Mouse (Mus musculus): ENCODE results near the gene Ubtf.
"Not testable (repeated sequence)": the region's sequence is repeated elsewhere in the genome, so short reads cannot be mapped to it uniquely, and the experiment has no call there.

Gene Ubtf

DNA sequence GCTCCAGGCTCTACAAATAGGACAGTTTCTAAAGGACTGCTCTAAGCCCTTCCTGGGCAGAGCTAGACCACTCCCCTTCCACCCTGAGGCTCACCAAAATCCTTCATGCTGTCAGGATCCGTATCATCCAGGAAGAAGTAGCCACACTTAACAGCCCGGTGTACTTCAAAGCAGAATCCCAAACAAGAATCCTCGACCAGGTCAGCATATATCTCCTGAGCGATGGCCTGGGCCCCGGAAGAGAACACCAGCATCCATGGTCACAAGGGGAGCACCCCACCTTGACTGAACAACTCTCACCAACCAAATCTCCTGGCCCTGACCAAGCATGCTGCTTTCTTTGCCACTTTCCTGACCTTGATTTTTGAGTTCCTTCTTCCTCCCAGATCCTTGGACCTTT lies 25.1 kb downstream of the Ubtf start:
- DNase-seq = no peak

- no peak for DNase-seq
Observed at GRCm38 (mm10) chr11:102293971-102294370, 25.6 kb downstream of the Ubtf start.

- no peak for DNase-seq
Observed at GRCm38 (mm10) chr11:102291051-102291535, 28.4 kb downstream of the Ubtf start.

DNA sequence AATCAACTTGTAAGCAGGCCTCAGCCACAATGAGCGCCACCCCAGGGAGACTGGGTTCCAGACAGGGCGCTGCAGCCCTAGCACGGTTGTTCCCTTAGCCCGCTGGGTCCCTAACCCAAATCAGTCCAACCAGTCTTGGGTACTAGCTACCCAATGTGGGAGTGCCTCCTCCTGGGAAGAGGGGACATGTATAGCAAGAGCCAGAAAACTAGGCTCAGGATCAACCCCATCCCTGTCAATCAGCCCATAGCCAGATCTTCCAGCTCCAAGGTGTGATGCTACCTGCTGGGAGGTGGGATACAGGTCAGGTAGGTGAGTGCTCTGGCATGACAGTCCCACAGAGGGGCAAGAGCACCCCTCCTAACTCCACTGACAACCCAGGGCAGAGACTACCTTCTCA lies 29.4 kb downstream of the Ubtf start:
- no peak for DNase-seq

- DNase-seq = no peak
Observed at GRCm38 (mm10) chr11:102289511-102290100, 29.9 kb downstream of the Ubtf start.

DNA sequence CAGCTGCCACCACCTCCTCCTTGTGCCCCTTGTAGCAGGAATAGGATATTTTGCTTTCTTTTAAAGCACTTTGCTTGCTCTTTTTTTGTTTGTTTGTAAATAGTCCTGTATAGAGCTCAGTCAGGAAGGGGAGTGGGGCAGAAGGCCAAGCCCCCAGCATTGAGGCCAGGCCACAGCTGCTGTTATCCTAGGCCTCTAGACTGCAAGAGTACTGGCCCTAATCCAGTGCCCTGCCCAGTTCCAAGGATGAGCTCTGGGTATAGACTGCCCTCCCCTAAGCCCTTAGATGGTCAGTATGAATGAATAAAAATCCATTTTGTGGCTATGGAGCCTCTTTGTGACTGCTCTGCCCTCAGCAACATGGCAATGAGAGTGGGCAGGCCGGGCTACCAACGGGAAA lies 30.6 kb downstream of the Ubtf start:
- no peak for DNase-seq

DNA sequence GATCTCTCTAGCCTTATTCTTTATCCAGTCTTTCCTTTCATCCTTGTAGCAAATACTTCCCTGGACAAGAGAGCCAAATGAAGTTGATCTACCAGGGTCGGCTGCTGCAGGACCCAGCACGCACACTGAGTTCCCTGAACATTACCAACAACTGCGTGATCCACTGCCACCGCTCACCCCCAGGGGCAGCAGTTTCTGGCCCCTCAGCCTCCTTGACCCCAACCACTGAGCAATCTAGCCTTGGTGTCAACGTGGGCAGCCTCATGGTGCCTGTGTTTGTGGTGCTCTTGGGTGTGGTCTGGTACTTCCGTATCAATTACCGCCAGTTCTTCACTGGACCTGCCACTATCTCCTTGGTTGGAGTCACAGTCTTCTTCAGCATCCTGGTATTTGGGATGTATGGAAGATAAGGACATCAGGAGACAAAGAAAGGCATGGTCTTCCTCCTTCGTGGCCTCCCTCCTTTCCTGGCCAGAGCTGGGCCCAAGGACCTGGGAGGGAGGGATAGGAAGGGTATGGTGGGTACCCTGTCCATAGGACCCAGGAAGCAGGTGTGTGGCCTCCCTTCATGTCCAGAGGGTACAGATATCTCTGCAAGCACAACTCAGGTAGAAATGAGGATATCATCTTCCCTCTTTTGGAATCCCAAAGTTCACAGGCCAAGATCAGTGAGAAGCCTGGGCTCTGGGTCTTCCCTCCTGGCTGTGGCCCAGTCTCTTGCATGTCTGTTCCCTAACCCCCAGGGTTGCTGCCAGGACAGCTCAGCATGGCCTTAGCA lies 31.3 kb downstream of the Ubtf start:
- DNase-seq = no peak

DNA sequence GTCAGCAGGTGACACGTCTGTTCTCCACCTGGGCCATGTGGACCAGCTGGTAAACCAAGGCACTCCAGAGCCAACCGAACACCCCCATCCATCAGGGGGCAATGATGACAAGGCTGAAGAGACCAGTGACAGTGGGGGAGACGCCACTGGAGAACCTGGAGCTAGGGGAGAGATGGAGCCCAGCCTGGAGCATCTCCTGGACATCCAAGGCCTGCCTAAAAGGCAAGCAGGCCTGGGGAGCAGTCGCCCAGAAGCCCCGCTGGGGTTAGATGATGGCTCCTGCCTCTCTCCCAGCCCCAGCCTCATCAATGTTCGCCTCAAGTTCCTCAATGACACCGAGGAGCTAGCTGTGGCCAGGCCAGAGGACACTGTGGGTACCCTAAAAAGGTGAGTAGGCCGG lies 32.1 kb downstream of the Ubtf start:
- DNase-seq = no peak

DNA sequence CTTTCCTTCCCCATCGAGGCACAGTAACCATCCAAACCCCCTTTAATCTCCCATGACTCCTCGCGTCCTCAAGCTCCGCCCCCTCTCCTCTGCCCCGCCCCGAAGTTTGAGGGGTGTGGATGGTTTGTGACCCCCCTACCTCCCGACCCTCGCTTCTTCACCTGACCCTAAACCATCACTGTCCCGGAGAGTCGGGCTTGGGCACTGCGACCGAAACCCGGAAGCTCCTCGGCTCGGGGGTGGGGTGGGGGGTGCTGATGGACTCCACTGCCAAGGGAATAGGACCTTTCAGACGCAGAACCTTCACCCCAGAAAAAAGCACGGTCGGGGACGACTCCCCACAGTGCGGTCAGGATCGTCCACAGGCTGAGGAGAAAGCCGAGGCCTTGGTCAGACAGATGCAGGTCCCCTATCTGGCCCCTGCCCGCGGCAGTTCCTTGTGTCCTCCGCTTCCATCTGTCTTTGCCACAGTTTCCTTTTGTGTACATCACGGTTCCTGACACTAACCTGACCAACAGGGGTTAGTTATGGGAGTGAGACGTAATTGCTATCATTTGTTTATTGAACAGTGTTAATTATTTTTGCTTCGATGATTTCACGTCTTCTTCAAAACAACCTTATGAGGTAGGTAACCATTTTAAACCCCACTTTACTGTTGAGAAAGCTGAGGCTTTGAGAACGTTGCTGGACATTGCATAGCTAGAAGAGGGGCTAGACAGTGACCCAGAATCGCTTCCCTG lies 34.3 kb downstream of the Ubtf start:
- no peak for DNase-seq

DNA sequence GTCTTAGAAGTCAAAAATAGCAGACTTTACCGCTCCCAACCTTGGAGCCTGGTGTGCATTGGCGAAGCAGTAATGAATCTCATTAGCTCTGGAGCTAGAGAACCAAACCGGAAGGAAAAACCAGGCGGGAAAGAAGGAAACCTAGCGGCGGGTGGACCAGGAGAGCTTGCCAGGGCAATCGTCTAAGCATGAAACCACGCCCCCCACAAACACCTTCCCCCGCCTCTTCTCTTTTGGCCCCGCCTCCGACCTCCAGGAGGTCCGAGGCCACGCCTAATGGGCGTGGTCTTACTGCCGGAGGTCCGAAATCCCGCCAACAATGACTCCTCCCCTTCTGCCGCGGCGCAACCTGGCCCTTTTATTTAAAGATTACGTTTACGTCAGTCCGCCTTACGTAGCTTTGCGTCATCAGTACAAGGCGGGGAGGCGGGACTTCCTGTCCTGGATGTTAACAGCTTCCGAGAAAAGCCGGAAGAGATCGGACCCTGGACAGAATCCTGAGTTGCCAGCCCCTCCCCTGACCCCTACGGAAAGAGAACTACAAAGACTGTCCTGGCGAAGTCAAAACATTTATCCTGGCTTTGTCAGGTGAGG lies 34.9 kb downstream of the Ubtf start, which contains the start of gene Tmub2:
Gene Tmub2, plus strand, starts transcription at position 431 of the 594 bp plus-strand sequence.
- peak; percentile 98 for DNase-seq

GRCm38 (mm10) chr11:102283922-102284321 lies 35.6 kb downstream of the Ubtf start:
- DNase-seq = no peak

DNA sequence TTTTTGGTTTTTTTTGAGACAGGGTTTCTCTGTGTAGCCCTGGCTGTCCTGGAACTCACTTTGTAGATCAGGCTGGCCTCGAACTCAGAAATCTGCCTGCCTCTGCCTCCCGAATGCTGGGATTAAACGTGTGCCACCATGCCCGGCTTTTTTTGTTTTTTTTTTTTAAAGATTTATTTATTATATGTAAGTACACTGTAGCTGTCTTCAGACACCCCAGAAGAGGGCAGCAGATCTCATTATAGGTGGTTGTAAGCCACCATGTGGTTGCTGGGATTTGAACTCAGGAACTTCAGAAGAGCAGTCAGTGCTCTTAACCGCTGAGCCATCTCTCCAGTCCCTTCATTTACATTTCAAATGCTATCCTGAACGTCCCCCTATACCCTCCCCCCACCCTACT lies 39.3 kb downstream of the Ubtf start:
- DNase-seq = not testable (repeated sequence)

- no peak for DNase-seq
Observed at GRCm38 (mm10) chr11:102279595-102279994, 39.9 kb downstream of the Ubtf start.

DNA sequence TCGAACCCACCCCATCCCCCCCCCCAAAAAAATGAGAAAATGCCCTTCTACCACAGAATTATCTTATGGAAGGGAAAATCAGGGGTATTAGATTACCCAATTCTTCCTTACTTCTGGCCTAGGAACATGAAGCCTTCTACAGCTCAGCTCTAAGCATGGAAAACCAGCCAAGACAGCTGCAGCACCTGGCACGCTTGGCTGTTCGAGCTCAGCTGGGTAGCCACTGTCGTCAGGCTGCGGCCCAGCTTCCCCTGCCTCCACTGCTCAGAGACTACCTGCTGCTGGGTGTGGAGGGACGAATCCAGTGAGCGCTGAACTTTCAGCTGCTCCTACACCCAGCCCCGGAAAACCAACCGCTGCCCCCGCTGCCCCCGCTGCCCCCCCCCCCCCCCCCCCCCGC lies 41.8 kb downstream of the Ubtf start:
- no peak for DNase-seq

- DNase-seq = peak; percentile 76 to 84
Observed at GRCm38 (mm10) chr11:102276411-102276915, 43.1 kb downstream of the Ubtf start.

GRCm38 (mm10) chr11:102268520-102269244 lies 50.9 kb downstream of the Ubtf start, which contains the start of gene Asb16:
Gene Asb16, plus strand, starts transcription at chr11:102268743.
- DNase-seq = no peak

GRCm38 (mm10) chr11:102267480-102267879 lies 52.1 kb downstream of the Ubtf start:
- DNase-seq = peak; percentile 81 to 87

DNA sequence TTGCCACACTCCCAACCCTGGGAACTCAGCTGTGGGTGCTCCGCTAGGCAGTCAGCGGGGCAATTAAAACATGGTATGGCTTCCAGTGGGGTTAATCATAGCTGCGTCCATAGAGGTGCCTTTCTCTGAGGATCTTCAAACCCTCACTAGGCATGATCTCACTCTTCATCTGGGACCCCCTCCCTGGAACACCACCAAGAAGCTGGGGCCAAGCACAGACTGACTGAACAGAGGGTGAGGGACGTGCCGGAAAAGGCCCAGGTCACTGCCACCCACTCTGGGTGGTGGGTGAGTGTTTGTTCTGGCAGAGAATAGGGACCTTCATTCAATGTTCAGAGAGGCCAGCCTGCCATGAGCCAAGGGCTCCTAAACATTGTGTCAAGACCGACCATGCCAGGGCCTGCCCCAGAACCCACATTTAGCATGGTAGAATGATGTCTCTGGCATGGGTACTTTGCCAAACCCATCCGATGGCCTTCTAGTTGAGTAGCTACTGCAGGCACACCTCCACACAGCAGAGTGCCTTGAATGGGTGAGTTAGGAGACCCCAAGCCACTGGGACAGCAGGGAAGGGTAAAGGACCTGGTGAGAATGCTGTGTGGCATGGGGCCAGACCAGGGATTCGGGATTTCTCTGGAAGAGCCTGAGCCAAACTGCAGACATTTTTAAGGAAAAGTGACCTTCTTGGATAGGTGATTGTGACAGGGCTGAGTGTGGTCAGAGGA lies 52.7 kb downstream of the Ubtf start:
- no peak for DNase-seq

- no peak for DNase-seq
Observed at GRCm38 (mm10) chr11:102265816-102266215, 53.7 kb downstream of the Ubtf start.

DNA sequence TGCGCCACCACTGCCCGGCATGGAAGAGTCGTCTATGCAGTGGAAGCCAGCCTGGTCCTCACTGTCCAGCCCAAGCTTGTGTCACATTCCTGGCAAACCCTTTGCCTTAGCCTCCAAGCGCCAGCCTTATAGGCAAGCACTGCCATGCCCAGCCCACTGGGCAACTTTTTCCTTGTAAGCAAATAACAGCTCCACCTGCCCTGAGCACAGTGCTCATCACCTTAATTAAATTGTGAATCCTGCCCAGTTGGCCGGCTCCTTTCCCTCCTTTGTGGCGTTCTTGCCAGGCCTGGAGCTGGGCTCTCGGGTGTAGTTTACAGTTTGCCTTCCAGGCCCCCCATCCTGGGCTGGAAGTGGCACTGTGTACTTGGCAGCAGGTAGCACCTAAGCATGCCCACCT lies 56.3 kb downstream of the Ubtf start:
- no peak for DNase-seq

DNA sequence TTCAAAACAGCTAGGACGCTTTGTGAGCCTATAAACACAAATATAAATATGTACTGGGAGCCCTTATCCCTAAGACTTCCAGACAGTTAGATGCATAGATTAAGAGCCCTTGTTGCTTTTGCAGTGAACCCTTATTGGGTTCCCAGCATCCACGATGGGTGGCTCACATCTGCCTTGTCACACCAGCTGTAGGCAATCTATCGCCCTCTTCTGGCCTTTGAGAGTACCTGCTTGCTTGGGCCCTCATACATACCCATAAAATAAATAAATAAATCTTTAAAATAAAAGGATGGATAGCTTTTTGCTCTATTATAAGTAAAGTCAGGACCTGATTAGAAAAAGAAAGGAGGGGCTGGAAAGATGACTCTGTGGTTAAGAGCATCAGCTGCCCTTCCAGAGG lies 61.0 kb downstream of the Ubtf start:
- no peak for DNase-seq

GRCm38 (mm10) chr11:102258095-102258494 lies 61.4 kb downstream of the Ubtf start:
- no peak for DNase-seq

Measured in kidney, postnatal 4 days (tissue).